Mouse (Mus musculus): ENCODE results near the gene Jph2. TPM values are rescaled to one million over a fixed set of nuclear protein-coding genes. Genes with fewer than 3 reads are reported as not detected.
"Not testable (repeated sequence)": the region's sequence is repeated elsewhere in the genome, so short reads cannot be mapped to it uniquely, and the experiment has no call there.

The Jph2 gene
- polyA plus RNA-seq, 2 experiments = 2.6 to 8.2 TPM

- no peak overlapping the region for H3K27ac ChIP-seq (replicated peaks; ENCODE audit: low read depth, low read length)
- 80% methylated on average over 4 of the region's 4 CpGs for WGBS
- no peak overlapping the region for H3K4me3 ChIP-seq (replicated peaks; ENCODE audit: low read length)
- H3K4me2 ChIP-seq (replicated peaks; ENCODE audit: low read depth, low read length, severe bottlenecking) = no peak overlapping the region
- H3K36me3 ChIP-seq (ENCODE audit: control insufficient read depth, insufficient read depth, low read length) = peaks cover 64% of the 10 kb centered on the region
- ATAC-seq (ENCODE audit: low FRiP score, low read depth) = no peak
- H3K4me1 ChIP-seq (ENCODE audit: control insufficient read depth, insufficient read depth, low read length) = no peaks in the 10 kb centered on the region
- H3K27me3 ChIP-seq (ENCODE audit: control insufficient read depth, insufficient read depth, low read length) = no peaks in the 10 kb centered on the region
- TF ChIP-seq POLR2A (IDR thresholded peaks at IDR 0.05; ENCODE audit: borderline replicate concordance, extremely low read depth, insufficient read depth, insufficient read length) = no peak
- no peaks in the 10 kb centered on the region for H3K9me3 ChIP-seq (ENCODE audit: control insufficient read depth, low read length)
- no peak overlapping the region for H3K9ac ChIP-seq (ENCODE audit: low read depth, low read length, severe bottlenecking)
- no peak for DNase-seq (ENCODE audit: low spot score)
Measured at GRCm38 (mm10) chr2:163411840-163412239, 14.0 kb upstream of the Jph2 start.

GRCm38 (mm10) chr2:163411344-163411743, 13.6 kb upstream of the Jph2 start:
- H3K27me3 ChIP-seq (ENCODE audit: control insufficient read depth, insufficient read depth, low read length); DNase-seq (ENCODE audit: low spot score); H3K4me3 ChIP-seq (replicated peaks; ENCODE audit: low read length); H3K9ac ChIP-seq (ENCODE audit: low read depth, low read length, severe bottlenecking); H3K27ac ChIP-seq (replicated peaks; ENCODE audit: low read depth, low read length); H3K4me1 ChIP-seq (ENCODE audit: control insufficient read depth, insufficient read depth, low read length); H3K4me2 ChIP-seq (replicated peaks; ENCODE audit: low read depth, low read length, severe bottlenecking); ATAC-seq (ENCODE audit: low FRiP score, low read depth); H3K9me3 ChIP-seq (ENCODE audit: control insufficient read depth, low read length): not testable (repeated sequence)
- WGBS = 94% methylated on average over 3 of the region's 3 CpGs
- H3K36me3 ChIP-seq (ENCODE audit: control insufficient read depth, insufficient read depth, low read length) = peaks cover 64% of the 10 kb centered on the region

GRCm38 (mm10) chr2:163410211-163410610, 12.4 kb upstream of the Jph2 start:
- no peak for TF ChIP-seq POLR2A (IDR thresholded peaks at IDR 0.05; ENCODE audit: borderline replicate concordance, extremely low read depth, insufficient read depth, insufficient read length)
- 86% methylated on average over 3 of the region's 3 CpGs for WGBS
- no peaks in the 10 kb centered on the region for H3K9me3 ChIP-seq (ENCODE audit: control insufficient read depth, low read length)
- no peak overlapping the region for H3K27ac ChIP-seq (replicated peaks; ENCODE audit: low read depth, low read length)
- ATAC-seq (ENCODE audit: low FRiP score, low read depth) = no peak
- peaks cover 69% of the 10 kb centered on the region for H3K36me3 ChIP-seq (ENCODE audit: control insufficient read depth, insufficient read depth, low read length)
- H3K4me2 ChIP-seq (replicated peaks; ENCODE audit: low read depth, low read length, severe bottlenecking) = no peak overlapping the region
- no peak for DNase-seq (ENCODE audit: low spot score)
- H3K9ac ChIP-seq (ENCODE audit: low read depth, low read length, severe bottlenecking) = no peak overlapping the region
- no peak overlapping the region for H3K4me3 ChIP-seq (replicated peaks; ENCODE audit: low read length)
- H3K4me1 ChIP-seq (ENCODE audit: control insufficient read depth, insufficient read depth, low read length) = no peaks in the 10 kb centered on the region
- H3K27me3 ChIP-seq (ENCODE audit: control insufficient read depth, insufficient read depth, low read length) = no peaks in the 10 kb centered on the region

GRCm38 (mm10) chr2:163404037-163404815, 6.4 kb upstream of the Jph2 start:
- ATAC-seq (ENCODE audit: low FRiP score, low read depth) (no peak), DNase-seq (ENCODE audit: low spot score) (no peak)
- H3K9ac ChIP-seq (ENCODE audit: low read depth, low read length, severe bottlenecking) = no peak overlapping the region
- no peak overlapping the region for H3K4me2 ChIP-seq (replicated peaks; ENCODE audit: low read depth, low read length, severe bottlenecking)
- no peak overlapping the region for H3K27ac ChIP-seq (replicated peaks; ENCODE audit: low read depth, low read length)
- WGBS = 81% methylated on average over 8 of the region's 8 CpGs
- no peaks in the 10 kb centered on the region for H3K9me3 ChIP-seq (ENCODE audit: control insufficient read depth, low read length)
- H3K4me1 ChIP-seq (ENCODE audit: control insufficient read depth, insufficient read depth, low read length) = no peaks in the 10 kb centered on the region
- H3K4me3 ChIP-seq (replicated peaks; ENCODE audit: low read length) = no peak overlapping the region
- no peaks in the 10 kb centered on the region for H3K27me3 ChIP-seq (ENCODE audit: control insufficient read depth, insufficient read depth, low read length)
- TF ChIP-seq POLR2A (IDR thresholded peaks at IDR 0.05; ENCODE audit: borderline replicate concordance, extremely low read depth, insufficient read depth, insufficient read length) = no peak
- peaks cover 38% of the 10 kb centered on the region for H3K36me3 ChIP-seq (ENCODE audit: control insufficient read depth, insufficient read depth, low read length)

GRCm38 (mm10) chr2:163401221-163401620, 3.4 kb upstream of the Jph2 start:
- no peak for TF ChIP-seq POLR2A (IDR thresholded peaks at IDR 0.05; ENCODE audit: borderline replicate concordance, extremely low read depth, insufficient read depth, insufficient read length)
- ATAC-seq (ENCODE audit: low FRiP score, low read depth) = no peak
- DNase-seq (ENCODE audit: low spot score) = peak; percentile 85
- Histone ChIP-seq H3K27me3 (ENCODE audit: control insufficient read depth, insufficient read depth, low read length) (no peaks in the 10 kb centered on the region), H3K9ac (ENCODE audit: low read depth, low read length, severe bottlenecking) (no peak overlapping the region), H3K36me3 (ENCODE audit: control insufficient read depth, insufficient read depth, low read length) (peaks cover 16% of the 10 kb centered on the region), H3K4me3 (replicated peaks; ENCODE audit: low read length) (no peak overlapping the region), H3K9me3 (ENCODE audit: control insufficient read depth, low read length) (no peaks in the 10 kb centered on the region), H3K27ac (replicated peaks; ENCODE audit: low read depth, low read length) (no peak overlapping the region), H3K4me1 (ENCODE audit: control insufficient read depth, insufficient read depth, low read length) (peaks cover 6% of the 10 kb centered on the region; the same call in 1 of the 2 replicates), H3K4me2 (replicated peaks; ENCODE audit: low read depth, low read length, severe bottlenecking) (no peak overlapping the region)
- WGBS = 12% methylated on average over 8 of the region's 8 CpGs

Data from limb, embryonic 14.5 days (tissue).